Mouse (Mus musculus): ENCODE results near the gene Clk4.

- TF ChIP-seq CHD2 (IDR thresholded peaks at IDR 0.05; ENCODE audit: low read depth, low read length) (no peak), ZNF384 (IDR thresholded peaks at IDR 0.05; ENCODE audit: low read depth, low read length) (no peak), HCFC1 (IDR thresholded peaks at IDR 0.05; ENCODE audit: borderline replicate concordance, insufficient read depth, low read length) (no peak), MAFK (IDR thresholded peaks at IDR 0.05; ENCODE audit: insufficient read depth, low read depth, low read length) (no peak), ZC3H11A (IDR thresholded peaks at IDR 0.05; ENCODE audit: borderline replicate concordance, low read depth, low read length) (no peak)
These were observed 42.5 kb downstream of the Clk4 start for GRCm38 (mm10) chr11:51303981-51304553.

Measured in ES-E14 (cell line).